Mouse (Mus musculus) heart, postnatal 0 days (tissue): ENCODE results near the gene Cacna1c.

Source experiments
- CTCF ChIP-seq: IDR thresholded peaks from 2 replicates; pipeline ENCODE4 v1.5.1; 2016; ENCODE audit warnings: antibody characterized with exemption, control low read depth, low read depth
- EP300 ChIP-seq: IDR thresholded peaks from 2 replicates; pipeline ENCODE4 v1.6.1; 2016; ENCODE audit warnings: antibody characterized with exemption, low read depth

- TF ChIP-seq CTCF = peak; percentile 18; the same call in 1 of the 2 replicates
- no peak for TF ChIP-seq EP300
Measured at GRCm38 (mm10) chr6:119116290-119116689, 79.9 kb downstream of the Cacna1c start.
